Comparison of ENCODE assay signal across 9 mouse cellular contexts in the genomic region with DNA sequence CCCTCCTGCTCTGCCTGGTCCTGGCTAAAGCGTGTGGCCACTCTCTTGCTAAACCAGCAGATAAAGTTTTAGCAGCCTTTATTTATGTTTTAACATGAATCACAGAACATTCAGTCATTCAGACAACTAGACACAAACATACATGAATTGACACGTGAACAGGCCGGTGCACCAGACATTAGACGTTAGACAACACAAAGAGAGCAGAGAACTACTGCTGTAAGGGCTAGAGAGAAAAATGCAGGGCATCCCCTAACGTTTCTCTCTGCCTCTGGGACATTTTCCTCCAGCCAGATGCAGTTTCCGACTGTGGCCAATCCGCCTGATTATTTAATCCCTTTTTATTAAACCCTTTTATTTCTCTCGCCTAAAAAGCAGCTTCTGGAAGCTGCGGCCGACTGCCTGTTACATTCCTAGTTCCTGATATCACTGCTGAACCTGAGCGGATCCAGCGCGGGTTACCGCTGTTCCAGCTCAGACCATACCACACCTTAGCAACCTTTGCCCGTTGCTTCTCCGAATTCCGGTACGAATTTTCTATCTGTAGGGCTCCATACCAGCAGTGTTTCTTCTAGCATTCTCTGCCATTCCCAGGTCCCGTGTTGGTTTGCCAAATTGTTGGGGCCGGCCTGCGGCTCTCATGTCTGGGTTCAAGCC. TPM values are rescaled to one million over a fixed set of nuclear protein-coding genes. Genes with fewer than 3 reads are reported as not detected.
DNase-seq lines count a peak whose midpoint lies in the region; ATAC-seq and TF ChIP-seq lines count a peak whose summit lies in the region.
"Had no signal": no experiment of that assay in that cellular context is flagged by ENCODE, and none has a peak within 500 bp of the region (broad histone marks: within the 10 kb centered on the region; RNA-seq: fewer than 3 reads in every experiment).

No protein-coding gene starts in this region.

- peak; percentile 7 for DNase-seq in hindbrain, embryonic 11.5 days (ENCODE audit: low spot score)
- no peak for DNase-seq in hindbrain, embryonic 14.5 days (ENCODE audit: low spot score)
- DNase-seq in limb, embryonic 11.5 days (ENCODE audit: low spot score) = peak; percentile 31
- DNase-seq in midbrain, postnatal 0 days (ENCODE audit: low spot score) = no peak
- DNase-seq in frontal cortex, postnatal 36 days (ENCODE audit: low spot score in 2 of 2) = no peak
- DNase-seq in urinary bladder, adult 2 months (ENCODE audit: low spot score) = no peak
- no peak for DNase-seq in adrenal gland, postnatal 36 days
- DNase-seq: cerebellum, postnatal 14 days had no signal

- no peak overlapping the region for H3K27ac ChIP-seq in hindbrain, embryonic 11.5 days (ENCODE audit: low read depth, low read length)
- H3K27ac ChIP-seq in hindbrain, embryonic 14.5 days = no peak overlapping the region
- H3K27ac ChIP-seq in hindbrain, embryonic 15.5 days (replicated peaks) = no peak overlapping the region
- H3K27ac ChIP-seq in limb, embryonic 11.5 days (replicated peaks; ENCODE audit: low read depth, low read length) = no peak overlapping the region
- H3K27ac ChIP-seq in midbrain, postnatal 0 days (ENCODE audit: low read depth, low read length) = no peak overlapping the region

- no peak overlapping the region for H3K4me2 ChIP-seq in hindbrain, embryonic 11.5 days (replicated peaks; ENCODE audit: low read depth, low read length)
- H3K4me2 ChIP-seq in hindbrain, embryonic 14.5 days (replicated peaks) = no peak overlapping the region; the same call in 1 of the 2 replicates
- peak overlapping the region; percentile 3; the same call in 1 of the 2 replicates for H3K4me2 ChIP-seq in hindbrain, embryonic 15.5 days
- peak overlapping the region; percentile 20; the same call in 1 of the 2 replicates for H3K4me2 ChIP-seq in limb, embryonic 11.5 days (ENCODE audit: low read depth, severe bottlenecking)
- H3K4me2 ChIP-seq in midbrain, postnatal 0 days (ENCODE audit: low read depth, low read length, poor library complexity, severe bottlenecking) = peak overlapping the region; percentile 25; the same call in 1 of the 2 replicates

- no peaks in the 10 kb centered on the region for H3K9me3 ChIP-seq in hindbrain, embryonic 11.5 days (ENCODE audit: control insufficient read depth, low read length)
- H3K9me3 ChIP-seq in hindbrain, embryonic 14.5 days (ENCODE audit: control insufficient read depth, low read length) = no peaks in the 10 kb centered on the region
- H3K9me3 ChIP-seq in hindbrain, embryonic 15.5 days = no peaks in the 10 kb centered on the region
- H3K9me3 ChIP-seq in limb, embryonic 11.5 days (ENCODE audit: control insufficient read depth, low read length) = no peaks in the 10 kb centered on the region
- no peaks in the 10 kb centered on the region for H3K9me3 ChIP-seq in midbrain, postnatal 0 days (ENCODE audit: low read length)

- H3K27me3 ChIP-seq in hindbrain, embryonic 11.5 days (ENCODE audit: control insufficient read depth, insufficient read depth, low read length) = no peaks in the 10 kb centered on the region
- H3K27me3 ChIP-seq in hindbrain, embryonic 14.5 days (ENCODE audit: control insufficient read depth, insufficient read depth, low read length) = no peaks in the 10 kb centered on the region
- no peaks in the 10 kb centered on the region for H3K27me3 ChIP-seq in hindbrain, embryonic 15.5 days
- no peaks in the 10 kb centered on the region for H3K27me3 ChIP-seq in limb, embryonic 11.5 days (ENCODE audit: control insufficient read depth, insufficient read depth, low read length)
- H3K27me3 ChIP-seq in midbrain, postnatal 0 days (ENCODE audit: insufficient read depth, low read length) = no peaks in the 10 kb centered on the region

- no peak overlapping the region for H3K9ac ChIP-seq in hindbrain, embryonic 11.5 days (ENCODE audit: low read depth, low read length)
- H3K9ac ChIP-seq in hindbrain, embryonic 14.5 days = no peak overlapping the region
- H3K9ac ChIP-seq in hindbrain, embryonic 15.5 days = no peak overlapping the region
- H3K9ac ChIP-seq in limb, embryonic 11.5 days (ENCODE audit: low read length) = no peak overlapping the region
- no peak overlapping the region for H3K9ac ChIP-seq in midbrain, postnatal 0 days (replicated peaks; ENCODE audit: low read length, poor library complexity, severe bottlenecking)

- no peaks in the 10 kb centered on the region for H3K4me1 ChIP-seq in hindbrain, embryonic 11.5 days (replicated peaks; ENCODE audit: control insufficient read depth, insufficient read depth, low read length)
- H3K4me1 ChIP-seq in hindbrain, embryonic 14.5 days (replicated peaks; ENCODE audit: control insufficient read depth, insufficient read depth, low read length) = peaks cover 6% of the 10 kb centered on the region; the same call in 1 of the 2 replicates
- H3K4me1 ChIP-seq in hindbrain, embryonic 15.5 days (replicated peaks) = no peaks in the 10 kb centered on the region
- H3K4me1 ChIP-seq in limb, embryonic 11.5 days (ENCODE audit: control insufficient read depth, insufficient read depth, low read length) = no peaks in the 10 kb centered on the region
- H3K4me1 ChIP-seq in midbrain, postnatal 0 days (ENCODE audit: insufficient read depth, low read length) = no peaks in the 10 kb centered on the region

- no peak for ATAC-seq in hindbrain, embryonic 11.5 days (ENCODE audit: low FRiP score)
- no peak for ATAC-seq in hindbrain, embryonic 14.5 days (ENCODE audit: low FRiP score)
- no peak for ATAC-seq in hindbrain, embryonic 15.5 days (ENCODE audit: low FRiP score, low read depth)
- ATAC-seq in limb, embryonic 11.5 days (ENCODE audit: insufficient number of reproducible peaks, low FRiP score, low TSS enrichment, low read depth) = no peak
- ATAC-seq in midbrain, postnatal 0 days (ENCODE audit: low FRiP score) = no peak

- H3K4me3 ChIP-seq in hindbrain, embryonic 11.5 days (ENCODE audit: low read depth, low read length) = no peak overlapping the region
- H3K4me3 ChIP-seq in hindbrain, embryonic 14.5 days (replicated peaks; ENCODE audit: low read length) = no peak overlapping the region
- H3K4me3 ChIP-seq in hindbrain, embryonic 15.5 days = no peak overlapping the region
- H3K4me3 ChIP-seq in limb, embryonic 11.5 days (ENCODE audit: low read depth, low read length) = no peak overlapping the region
- H3K4me3 ChIP-seq in midbrain, postnatal 0 days (ENCODE audit: low read depth, low read length) = no peak overlapping the region

- no peaks in the 10 kb centered on the region for H3K36me3 ChIP-seq in hindbrain, embryonic 11.5 days (ENCODE audit: control insufficient read depth, insufficient read depth, low read length)
- no peaks in the 10 kb centered on the region for H3K36me3 ChIP-seq in hindbrain, embryonic 14.5 days (replicated peaks; ENCODE audit: control insufficient read depth, insufficient read depth)
- no peaks in the 10 kb centered on the region for H3K36me3 ChIP-seq in hindbrain, embryonic 15.5 days
- no peaks in the 10 kb centered on the region for H3K36me3 ChIP-seq in limb, embryonic 11.5 days (ENCODE audit: control insufficient read depth, insufficient read depth, low read length)
- H3K36me3 ChIP-seq in midbrain, postnatal 0 days (ENCODE audit: insufficient read depth, low read length) = no peaks in the 10 kb centered on the region

- no peak for TF ChIP-seq CTCF in midbrain, postnatal 0 days (IDR thresholded peaks at IDR 0.05)

- WGBS in hindbrain, embryonic 11.5 days = 21% methylated on average over 21 of the region's 21 CpGs
- whole genome bisulfite sequencing in hindbrain, embryonic 14.5 days = 27% methylated on average over 21 of the region's 21 CpGs
- WGBS in hindbrain, embryonic 15.5 days = 29% methylated on average over 21 of the region's 21 CpGs
- WGBS in limb, embryonic 11.5 days = 15% methylated on average over 21 of the region's 21 CpGs
- 22% methylated on average over 21 of the region's 21 CpGs for WGBS in midbrain, postnatal 0 days

RNA-seq across cellular contexts. Expression of a gene that starts 6.5 kb away (rescaled TPM):
- not detected in 2 replicates for polyA plus RNA-seq in hindbrain, embryonic 11.5 days (2014; fragmentation: Nextera tagmentation; extraction: Ambion mirVana)
- not detected in 2 replicates for polyA plus RNA-seq in hindbrain, embryonic 14.5 days (2014; fragmentation: Nextera tagmentation; extraction: Ambion mirVana)
- not detected in 2 replicates for polyA plus RNA-seq in hindbrain, embryonic 15.5 days (2015; fragmentation: Nextera tagmentation; extraction: Ambion mirVana)
- not detected in 2 replicates for polyA plus RNA-seq in limb, embryonic 11.5 days (2014; fragmentation: Nextera tagmentation; extraction: Ambion mirVana)
- total RNA-seq in midbrain, postnatal 0 days (2014; rRNA removed) = 0.44 TPM in 1 of 2 replicates, not detected in the other
- polyA plus RNA-seq in midbrain, postnatal 0 days (2015; fragmentation: Nextera tagmentation; extraction: Ambion mirVana) = not detected in 2 replicates
- polyA plus RNA-seq in urinary bladder, adult 2 months (2012; rRNA removed) = not detected in 2 replicates
- 1 to 10 TPM in 1 of 2 experiments, under 1 TPM in 1; 0.95 to 1.1 TPM for total RNA-seq in adrenal gland, postnatal 36 days (2021)

RNA-seq across cellular contexts. Expression of a gene that starts 26.1 kb away (rescaled TPM):
- 0.22 and 0.27 TPM in 2 replicates for polyA plus RNA-seq in hindbrain, embryonic 11.5 days (2014; fragmentation: Nextera tagmentation; extraction: Ambion mirVana)
- 0.27 TPM in 1 of 2 replicates, not detected in the other for polyA plus RNA-seq in hindbrain, embryonic 14.5 days (2014; fragmentation: Nextera tagmentation; extraction: Ambion mirVana)
- not detected in 2 replicates for polyA plus RNA-seq in hindbrain, embryonic 15.5 days (2015; fragmentation: Nextera tagmentation; extraction: Ambion mirVana)
- polyA plus RNA-seq in limb, embryonic 11.5 days (2014; fragmentation: Nextera tagmentation; extraction: Ambion mirVana) = 0.24 and 0.28 TPM in 2 replicates
- total RNA-seq in midbrain, postnatal 0 days (2014; rRNA removed) = not detected in 2 replicates
- not detected in 2 replicates for polyA plus RNA-seq in midbrain, postnatal 0 days (2015; fragmentation: Nextera tagmentation; extraction: Ambion mirVana)
- not detected in 2 replicates for polyA plus RNA-seq in urinary bladder, adult 2 months (2012; rRNA removed)
- total RNA-seq in adrenal gland, postnatal 36 days (2021) = under 1 TPM; 0.13 to 0.26 TPM

RNA-seq across cellular contexts. Expression of a gene that starts 40.7 kb away (rescaled TPM):
- 93.1 and 93.9 TPM in 2 replicates for polyA plus RNA-seq in hindbrain, embryonic 11.5 days (2014; fragmentation: Nextera tagmentation; extraction: Ambion mirVana)
- polyA plus RNA-seq in hindbrain, embryonic 14.5 days (2014; fragmentation: Nextera tagmentation; extraction: Ambion mirVana) = 77.3 and 89.8 TPM in 2 replicates
- polyA plus RNA-seq in hindbrain, embryonic 15.5 days (2015; fragmentation: Nextera tagmentation; extraction: Ambion mirVana) = 72.5 and 72.9 TPM in 2 replicates
- 98.6 and 99.4 TPM in 2 replicates for polyA plus RNA-seq in limb, embryonic 11.5 days (2014; fragmentation: Nextera tagmentation; extraction: Ambion mirVana)
- 36.6 and 44.3 TPM in 2 replicates for total RNA-seq in midbrain, postnatal 0 days (2014; rRNA removed)
- polyA plus RNA-seq in midbrain, postnatal 0 days (2015; fragmentation: Nextera tagmentation; extraction: Ambion mirVana) = 75.7 and 76.7 TPM in 2 replicates
- polyA plus RNA-seq in urinary bladder, adult 2 months (2012; rRNA removed) = 12.1 and 14.4 TPM in 2 replicates
- total RNA-seq in adrenal gland, postnatal 36 days (2021) = 10 to 100 TPM; 47.3 to 48.7 TPM

RNA-seq across cellular contexts. Expression of a gene that starts 40.7 kb away (rescaled TPM):
- 14.3 and 15.4 TPM in 2 replicates for polyA plus RNA-seq in hindbrain, embryonic 11.5 days (2014; fragmentation: Nextera tagmentation; extraction: Ambion mirVana)
- polyA plus RNA-seq in hindbrain, embryonic 14.5 days (2014; fragmentation: Nextera tagmentation; extraction: Ambion mirVana) = 12.6 and 16.2 TPM in 2 replicates
- 11.3 and 11.8 TPM in 2 replicates for polyA plus RNA-seq in hindbrain, embryonic 15.5 days (2015; fragmentation: Nextera tagmentation; extraction: Ambion mirVana)
- 12.1 and 14.6 TPM in 2 replicates for polyA plus RNA-seq in limb, embryonic 11.5 days (2014; fragmentation: Nextera tagmentation; extraction: Ambion mirVana)
- 6.3 and 10.4 TPM in 2 replicates for total RNA-seq in midbrain, postnatal 0 days (2014; rRNA removed)
- polyA plus RNA-seq in midbrain, postnatal 0 days (2015; fragmentation: Nextera tagmentation; extraction: Ambion mirVana) = 4.2 and 6.0 TPM in 2 replicates
- polyA plus RNA-seq in urinary bladder, adult 2 months (2012; rRNA removed) = 2.2 and 2.7 TPM in 2 replicates
- total RNA-seq in adrenal gland, postnatal 36 days (2021) = 1 to 10 TPM; 5.9 to 6.5 TPM

Comparison
In these comparisons a context has a peak if more than half of its experiments do, and no peak if none do; other contexts are left out.
1. DNase-seq: peak in hindbrain, embryonic 11.5 days (single experiment) and limb, embryonic 11.5 days (single experiment); none in hindbrain, embryonic 14.5 days (single experiment), midbrain, postnatal 0 days (single experiment), frontal cortex, postnatal 36 days (0 of 2), urinary bladder, adult 2 months (single experiment) and adrenal gland, postnatal 36 days (0 of 2).
2. H3K4me2 ChIP-seq: peak in hindbrain, embryonic 15.5 days (single experiment), limb, embryonic 11.5 days (single experiment) and midbrain, postnatal 0 days (single experiment); none in hindbrain, embryonic 11.5 days (single experiment) and hindbrain, embryonic 14.5 days (single experiment).